Mouse (Mus musculus) effector memory CD4-positive, alpha-beta T cell, adult 5 months (primary cell): ENCODE results near the gene Ccnb1ip1. TPM values are rescaled to one million over a fixed set of nuclear protein-coding genes. Genes with fewer than 3 reads are reported as not detected.

Experiments
- polyA plus RNA-seq: library from polyadenylated mRNA; unstranded; fragments of 100-300 nt; shearing (Covaris generic); gene quantifications from one replicate; pipeline ENCODE4 v1.2.1, GENCODE M21; 2017

Ccnb1ip1 gene
- not detected for polyA plus RNA-seq

DNA sequence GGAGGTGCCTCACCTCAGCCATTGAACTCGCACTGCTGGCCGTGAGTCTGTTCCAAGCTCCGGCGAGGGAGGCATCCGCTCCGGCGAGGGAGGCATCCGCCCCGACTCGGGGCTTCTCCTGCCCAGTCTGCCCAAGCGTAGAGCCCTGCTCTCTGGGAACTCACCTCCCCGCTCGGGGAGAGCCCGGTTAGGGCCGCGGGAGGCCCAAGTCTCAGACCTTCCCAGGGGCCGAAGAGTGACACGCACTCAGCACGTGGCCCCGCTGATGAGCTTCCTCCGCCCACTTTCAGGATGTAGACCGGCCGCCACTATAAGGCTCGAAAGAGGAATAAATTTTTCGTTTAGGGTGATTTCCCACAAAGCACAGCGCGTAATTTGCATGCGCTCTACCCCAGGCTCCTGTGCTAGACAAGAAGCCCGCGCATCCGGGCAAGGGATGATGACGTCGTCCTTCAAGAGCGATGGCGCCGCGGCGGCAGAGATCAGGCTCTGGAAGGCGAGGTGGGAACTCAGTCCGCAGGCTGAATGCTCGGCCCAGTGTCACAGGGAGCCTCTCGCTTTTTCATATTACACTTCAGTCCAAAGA is at the start of gene Ccnb1ip1, which contains the start of gene Parp2:
Gene Ccnb1ip1 (minus strand): TSS at position 246 of the 586 bp plus-strand sequence.
Gene Parp2 (plus strand): TSS at position 355 of the 586 bp plus-strand sequence.

DNA sequence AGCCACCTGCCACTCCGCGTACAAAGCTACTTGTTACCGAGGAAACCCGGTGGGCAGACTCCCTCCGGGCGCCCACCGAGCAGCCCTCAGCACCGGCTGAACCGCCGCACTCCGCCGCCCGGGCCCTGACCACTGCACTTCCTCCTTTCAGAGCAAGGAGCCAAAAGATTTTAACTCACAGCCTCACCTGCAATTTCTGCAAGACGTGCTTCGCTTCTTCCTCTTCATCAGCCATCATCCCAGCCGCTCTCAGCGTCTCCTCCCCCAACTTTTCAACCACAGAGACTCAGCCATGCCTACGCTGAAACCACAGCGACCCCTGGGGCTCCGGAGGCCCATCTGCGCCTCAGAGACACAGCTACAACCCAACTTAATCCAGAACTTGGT is 22.3 kb downstream of the Ccnb1ip1 start, which contains the start of gene Ttc5:
Gene Ttc5 (minus strand): TSS at position 269 of the 387 bp plus-strand sequence.

DNA sequence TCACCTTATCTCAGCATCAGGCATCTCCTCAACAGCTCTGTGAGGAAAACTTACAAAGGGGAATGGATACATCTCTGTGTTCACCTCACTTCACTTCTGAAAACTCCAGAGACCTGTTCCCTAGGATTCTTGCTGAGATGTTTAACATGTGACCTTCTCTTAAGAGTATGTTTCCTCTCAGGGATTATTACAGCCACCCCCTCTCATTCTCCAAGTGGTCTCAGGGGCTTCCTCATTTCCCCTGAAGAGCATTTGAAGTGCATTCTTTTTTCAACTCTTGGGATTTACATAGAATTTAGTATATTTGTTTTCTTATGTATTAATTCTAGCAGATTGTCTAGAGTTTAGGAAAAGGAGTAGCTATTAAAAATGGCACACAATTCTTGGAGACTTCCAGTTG is 62.5 kb downstream of the Ccnb1ip1 start, which contains the start of gene Olfr749:
Gene Olfr749 (minus strand): TSS at position 101 of the 400 bp plus-strand sequence.

Other genes starting within 250 kb of the Ccnb1ip1 start
- not detected for gene Olfr744, start 192.9 kb downstream of the Ccnb1ip1 start, polyA plus RNA-seq
- not detected for gene Olfr745, start 168.3 kb downstream of the Ccnb1ip1 start, polyA plus RNA-seq
- not detected for gene Olfr746, start 160.6 kb downstream of the Ccnb1ip1 start, polyA plus RNA-seq
- gene Olfr747, start 114.5 kb downstream of the Ccnb1ip1 start, polyA plus RNA-seq: not detected
- 0.14 TPM for gene Olfr748, start 100.4 kb downstream of the Ccnb1ip1 start, polyA plus RNA-seq
- gene Olfr749, start 62.6 kb downstream of the Ccnb1ip1 start, polyA plus RNA-seq: 0.37 TPM
- 67.1 TPM for gene Ttc5, start 22.2 kb downstream of the Ccnb1ip1 start, polyA plus RNA-seq
- gene Parp2, start 109 bp upstream of the Ccnb1ip1 start, polyA plus RNA-seq: 49.1 TPM
- 12.7 TPM for gene Tep1, start 62.8 kb upstream of the Ccnb1ip1 start, polyA plus RNA-seq
- 0.15 TPM for gene Klhl33, start 89.8 kb upstream of the Ccnb1ip1 start, polyA plus RNA-seq
- 86.7 TPM for gene Osgep, start 117.2 kb upstream of the Ccnb1ip1 start, polyA plus RNA-seq
- 33.7 TPM for gene Apex1, start 117.2 kb upstream of the Ccnb1ip1 start, polyA plus RNA-seq
- 126 TPM for gene Pip4p1, start 123.1 kb upstream of the Ccnb1ip1 start, polyA plus RNA-seq
- gene Pnp, start 123.3 kb upstream of the Ccnb1ip1 start, polyA plus RNA-seq: 34.9 TPM
- not detected for gene Gm49342, start 136.8 kb upstream of the Ccnb1ip1 start, polyA plus RNA-seq
- not detected for gene Pnp2, start 148.3 kb upstream of the Ccnb1ip1 start, polyA plus RNA-seq
- not detected for gene Rnase10, start 200.0 kb upstream of the Ccnb1ip1 start, polyA plus RNA-seq
- not detected for gene Rnase9, start 234.1 kb upstream of the Ccnb1ip1 start, polyA plus RNA-seq
- gene Rnase11, start 242.4 kb upstream of the Ccnb1ip1 start, polyA plus RNA-seq: not detected
- gene Rnase12, start 249.9 kb upstream of the Ccnb1ip1 start, polyA plus RNA-seq: not detected